Mouse (Mus musculus) heart, postnatal 25 days (tissue): ENCODE results near the gene Syt10. TPM values are rescaled to one million over a fixed set of nuclear protein-coding genes. Genes with fewer than 3 reads are reported as not detected.
"Not testable (repeated sequence)": the region's sequence is repeated elsewhere in the genome, so short reads cannot be mapped to it uniquely, and the experiment has no call there.

Experiments used
- DNase-seq: peaks from one replicate; pipeline ENCODE4 v3.0.0; 2022; ENCODE audit warnings: low spot score
- intact Hi-C: fragments of 180-260 bp; cut with DNase I; formaldehyde crosslinking; loops from one replicate; pipeline ENCODE4 v1.15.1; 2025
- microRNA-seq: library from miRNA; unstranded; fragments of <30 nt; microRNA quantifications from one replicate; pipeline ENCODE4 v1.2.0, GENCODE M21; 2022
- total RNA-seq, 2 experiments: library from RNA; stranded (reverse); gene quantifications; 2 replicates each; pipeline ENCODE4 v1.2.3; 2021

Syt10 gene
- not detected for total RNA-seq

GRCm38 (mm10) chr15:89841364-89842017 lies at the start of gene Syt10:
Syt10 (minus strand) TSS chr15:89841860.
- intact Hi-C loops, result no loop called here
- no peak for DNase-seq

- no peak for DNase-seq
- intact Hi-C loops, result no loop called here
These were observed 42.1 kb upstream of the Syt10 start for GRCm38 (mm10) chr15:89883799-89884198.

GRCm38 (mm10) chr15:89878981-89879380 lies 37.3 kb upstream of the Syt10 start:
- no peak for DNase-seq

GRCm38 (mm10) chr15:89816098-89816497 lies 25.6 kb downstream of the Syt10 start:
- intact Hi-C loops, result no loop called here
- DNase-seq, result no peak

More at GRCm38 (mm10) chr15:89878981-89879380, 37.3 kb upstream of the Syt10 start:
- intact Hi-C loops, result no loop called here

- no peak for DNase-seq
- intact Hi-C loops, result no loop called here
These were observed 37.2 kb downstream of the Syt10 start for GRCm38 (mm10) chr15:89804478-89804877.

- DNase-seq, result no peak
These were observed 61.7 kb downstream of the Syt10 start for GRCm38 (mm10) chr15:89779928-89780327.

GRCm38 (mm10) chr15:89766016-89766415 lies 75.6 kb downstream of the Syt10 start:
- intact Hi-C loops, result not testable (repeated sequence)

More at GRCm38 (mm10) chr15:89779928-89780327, 61.7 kb downstream of the Syt10 start:
- intact Hi-C loops, result no loop called here

GRCm38 (mm10) chr15:89733611-89734010 lies 108.0 kb downstream of the Syt10 start:
- no peak for DNase-seq
- intact Hi-C loops, result no loop called here

More at GRCm38 (mm10) chr15:89766016-89766415, 75.6 kb downstream of the Syt10 start:
- DNase-seq, result not testable (repeated sequence)

Small RNAs within 50 kb of the gene (microRNA-seq; reads per million reads assigned to microRNA genes)
- gene Gm24643, result not detected

Other genes with a start within 250 kb of the Syt10 start
- 1 to 10 TPM; 3.5 to 7.5 TPM for gene Rabl2, start 249.9 kb downstream of the Syt10 start, total RNA-seq